Mouse (Mus musculus) embryonic facial prominence, embryonic 15.5 days (tissue): ENCODE results near the gene Trp53tg5. TPM values are rescaled to one million over a fixed set of nuclear protein-coding genes. Genes with fewer than 3 reads are reported as not detected.
A peak's percentile ranks its signal among the peaks of the same experiment; 100 is the strongest.

Experiments used
- ATAC-seq: fragments of 200-750 bp; cut with Nextera tagmentation; 2 replicates; pipeline ENCODE4 v1.8.0; 2017; ENCODE audit warnings: low read depth, moderate TSS enrichment; ENCODE audit not compliant: insufficient number of reproducible peaks, low FRiP score, low TSS enrichment
- H3K27ac ChIP-seq: fragments of 300-500 bp; sonication (generic); replicated peaks from 2 replicates; pipeline ENCODE4 v1.5.1; 2015; ENCODE audit warnings: mild to moderate bottlenecking, inconsistent platforms
- H3K27me3 ChIP-seq: fragments of 300-500 bp; sonication (generic); 2 replicates; pipeline ENCODE4 v1.6.1; 2015; ENCODE audit warnings: inconsistent platforms
- H3K36me3 ChIP-seq: fragments of 300-500 bp; sonication (generic); 2 replicates; pipeline ENCODE4 v1.6.1; 2015; ENCODE audit warnings: mild to moderate bottlenecking, inconsistent platforms
- H3K4me1 ChIP-seq: fragments of 300-500 bp; sonication (generic); 2 replicates; pipeline ENCODE4 v1.6.1; 2015; ENCODE audit warnings: inconsistent platforms
- H3K4me2 ChIP-seq: fragments of 300-500 bp; sonication (generic); replicated peaks from 2 replicates; pipeline ENCODE4 v1.6.1; 2015; ENCODE audit warnings: mild to moderate bottlenecking, inconsistent platforms
- H3K4me3 ChIP-seq: fragments of 300-500 bp; sonication (generic); replicated peaks from 2 replicates; pipeline ENCODE4 v1.5.1; 2015; ENCODE audit warnings: mild to moderate bottlenecking, inconsistent platforms
- H3K9ac ChIP-seq: fragments of 300-500 bp; sonication (generic); 2 replicates; pipeline ENCODE4 v1.6.1; 2015; ENCODE audit warnings: inconsistent platforms
- H3K9me3 ChIP-seq: fragments of 300-500 bp; sonication (generic); replicated peaks from 2 replicates; pipeline ENCODE4 v1.6.1; 2016; ENCODE audit warnings: inconsistent platforms
- WGBS: fragments of 180-500 bp; shearing (Covaris S2); methylation state at CpG from one replicate; pipeline ENCODE4 v1.1.7; 2015; 5-methylcytosine and 5-hydroxymethylcytosine counted together
- polyA plus RNA-seq: library from polyadenylated mRNA; unstranded; fragments of >200 nt; fragmentation: Nextera tagmentation; extraction: Ambion mirVana; gene quantifications from 2 replicates; pipeline ENCODE4 v1.2.1, GENCODE M21; 2015

The Trp53tg5 gene
- polyA plus RNA-seq, result not detected in 2 replicates

- H3K27ac ChIP-seq, result no peak within 1 kb of the TSS
- H3K36me3 ChIP-seq, result peaks cover 14% of the 10 kb centered on the region
- WGBS, result 87% methylated on average over 6 of the region's 6 CpGs
- no peak for ATAC-seq
- H3K4me3 ChIP-seq, result no peak within 1 kb of the TSS
- no peaks in the 10 kb centered on the region for H3K9me3 ChIP-seq
- H3K4me2 ChIP-seq, result no peak within 1 kb of the TSS
- H3K9ac ChIP-seq, result no peak within 1 kb of the TSS
- no peaks in the 10 kb centered on the region for H3K27me3 ChIP-seq
- no peaks in the 10 kb centered on the region for H3K4me1 ChIP-seq
Measured at GRCm38 (mm10) chr2:164473624-164474023, at the start of gene Trp53tg5. TSS of gene Trp53tg5 (minus strand) at chr2:164473724.

- 0 out of 2 replicates have a peak, but pooled peaks cover 4% of the 10 kb centered on the region for H3K9me3 ChIP-seq
- 7% methylated on average over 8 of the region's 8 CpGs for WGBS
- no peak overlapping the region for H3K9ac ChIP-seq
- H3K4me1 ChIP-seq, result peaks cover 19% of the 10 kb centered on the region
- peak overlapping the region; percentile 35 for H3K4me2 ChIP-seq
- H3K27me3 ChIP-seq, result no peaks in the 10 kb centered on the region
- H3K4me3 ChIP-seq, result peak overlapping the region; percentile 11; the same call in 1 of the 2 replicates
- H3K27ac ChIP-seq, result peak overlapping the region; percentile 71
- no peaks in the 10 kb centered on the region for H3K36me3 ChIP-seq
- ATAC-seq, result peak; percentile 75
Measured at GRCm38 (mm10) chr2:164522280-164522679, 48.8 kb upstream of the Trp53tg5 start.

- peak overlapping the region; percentile 11; the same call in 1 of the 2 replicates for H3K4me3 ChIP-seq
- H3K36me3 ChIP-seq, result no peaks in the 10 kb centered on the region
- ATAC-seq, result peak; percentile 84
- H3K9ac ChIP-seq, result no peak overlapping the region
- 6% methylated on average over 11 of the region's 11 CpGs for WGBS
- peaks cover 19% of the 10 kb centered on the region for H3K4me1 ChIP-seq
- 0 out of 2 replicates have a peak, but pooled peaks cover 4% of the 10 kb centered on the region for H3K9me3 ChIP-seq
- peak overlapping the region; percentile 35 for H3K4me2 ChIP-seq
- no peaks in the 10 kb centered on the region for H3K27me3 ChIP-seq
- peak overlapping the region; percentile 71 for H3K27ac ChIP-seq
Measured at GRCm38 (mm10) chr2:164521841-164522240, 48.3 kb upstream of the Trp53tg5 start.

- no peak for ATAC-seq
- no peak overlapping the region for H3K4me3 ChIP-seq
- H3K27me3 ChIP-seq, result no peaks in the 10 kb centered on the region
- no peaks in the 10 kb centered on the region for H3K36me3 ChIP-seq
- 0 out of 2 replicates have a peak, but pooled peaks cover 4% of the 10 kb centered on the region for H3K9me3 ChIP-seq
- peaks cover 19% of the 10 kb centered on the region for H3K4me1 ChIP-seq
- H3K4me2 ChIP-seq, result no peak overlapping the region
- no peak overlapping the region for H3K9ac ChIP-seq
- H3K27ac ChIP-seq, result no peak overlapping the region
- WGBS, result 18% methylated on average over 3 of the region's 3 CpGs
Measured at GRCm38 (mm10) chr2:164520782-164521181, 47.3 kb upstream of the Trp53tg5 start.

GRCm38 (mm10) chr2:164519171-164519526 lies 45.6 kb upstream of the Trp53tg5 start:
- Histone ChIP-seq H3K4me1 (peaks cover 19% of the 10 kb centered on the region), H3K27ac (no peak overlapping the region), H3K27me3 (no peaks in the 10 kb centered on the region), H3K9ac (no peak overlapping the region), H3K4me2 (no peak overlapping the region), H3K36me3 (no peaks in the 10 kb centered on the region), H3K9me3 (0 out of 2 replicates have a peak, but pooled peaks cover 4% of the 10 kb centered on the region), H3K4me3 (no peak overlapping the region)
- 69% methylated on average over 6 of the region's 6 CpGs for WGBS
- no peak for ATAC-seq

- ATAC-seq, result no peak
- no peak overlapping the region for H3K9ac ChIP-seq
- H3K27ac ChIP-seq, result no peak overlapping the region
- 43% methylated on average over 11 of the region's 11 CpGs for WGBS
- H3K4me1 ChIP-seq, result peaks cover 19% of the 10 kb centered on the region
- 0 out of 2 replicates have a peak, but pooled peaks cover 4% of the 10 kb centered on the region for H3K9me3 ChIP-seq
- H3K27me3 ChIP-seq, result no peaks in the 10 kb centered on the region
- no peak overlapping the region for H3K4me2 ChIP-seq
- H3K4me3 ChIP-seq, result no peak overlapping the region
- H3K36me3 ChIP-seq, result no peaks in the 10 kb centered on the region
Measured at GRCm38 (mm10) chr2:164518266-164519170, 45.0 kb upstream of the Trp53tg5 start.

- whole genome bisulfite sequencing, result 37% methylated on average over 10 of the region's 10 CpGs
- Histone ChIP-seq H3K9me3 (no peaks in the 10 kb centered on the region), H3K4me3 (no peak overlapping the region), H3K36me3 (no peaks in the 10 kb centered on the region), H3K27ac (no peak overlapping the region), H3K4me2 (no peak overlapping the region), H3K9ac (no peak overlapping the region), H3K4me1 (peaks cover 19% of the 10 kb centered on the region), H3K27me3 (no peaks in the 10 kb centered on the region)
- no peak for ATAC-seq
Measured at GRCm38 (mm10) chr2:164517485-164518221, 44.1 kb upstream of the Trp53tg5 start.

GRCm38 (mm10) chr2:164516592-164516991 lies 43.1 kb upstream of the Trp53tg5 start:
- H3K4me1 ChIP-seq, result peaks cover 8% of the 10 kb centered on the region
- no peaks in the 10 kb centered on the region for H3K9me3 ChIP-seq
- WGBS, result 65% methylated on average over 11 of the region's 11 CpGs
- no peak overlapping the region for H3K9ac ChIP-seq
- no peaks in the 10 kb centered on the region for H3K36me3 ChIP-seq
- H3K4me3 ChIP-seq, result no peak overlapping the region
- no peak for ATAC-seq
- no peak overlapping the region for H3K4me2 ChIP-seq
- H3K27ac ChIP-seq, result no peak overlapping the region
- no peaks in the 10 kb centered on the region for H3K27me3 ChIP-seq

GRCm38 (mm10) chr2:164515897-164516296 lies 42.4 kb upstream of the Trp53tg5 start:
- ATAC-seq, result no peak
- Histone ChIP-seq H3K9me3 (no peaks in the 10 kb centered on the region), H3K36me3 (no peaks in the 10 kb centered on the region), H3K4me2 (no peak overlapping the region), H3K9ac (no peak overlapping the region), H3K27ac (no peak overlapping the region), H3K4me3 (no peak overlapping the region), H3K4me1 (0 out of 2 replicates have a peak, but pooled peaks cover 2% of the 10 kb centered on the region), H3K27me3 (no peaks in the 10 kb centered on the region)
- 76% methylated on average over 9 of the region's 9 CpGs for WGBS

GRCm38 (mm10) chr2:164514916-164515315 lies 41.4 kb upstream of the Trp53tg5 start:
- WGBS, result 81% methylated on average over 3 of the region's 3 CpGs
- Histone ChIP-seq H3K9ac (no peak overlapping the region), H3K4me1 (no peaks in the 10 kb centered on the region), H3K27ac (no peak overlapping the region), H3K36me3 (no peaks in the 10 kb centered on the region), H3K27me3 (no peaks in the 10 kb centered on the region), H3K9me3 (no peaks in the 10 kb centered on the region), H3K4me2 (no peak overlapping the region), H3K4me3 (no peak overlapping the region)
- ATAC-seq, result no peak

- H3K27ac ChIP-seq, result 0 out of 2 replicates have a peak overlapping the region, but pooled peaks have one; percentile 7
- H3K36me3 ChIP-seq, result no peaks in the 10 kb centered on the region
- no peak overlapping the region for H3K9ac ChIP-seq
- no peaks in the 10 kb centered on the region for H3K4me1 ChIP-seq
- H3K27me3 ChIP-seq, result no peaks in the 10 kb centered on the region
- H3K9me3 ChIP-seq, result no peaks in the 10 kb centered on the region
- 0 out of 2 replicates have a peak, but pooled peaks have one; percentile 13 for ATAC-seq
- H3K4me3 ChIP-seq, result no peak overlapping the region
- 52% methylated on average over 8 of the region's 8 CpGs for WGBS
- no peak overlapping the region for H3K4me2 ChIP-seq
Measured at GRCm38 (mm10) chr2:164513389-164513788, 39.9 kb upstream of the Trp53tg5 start.
